Mouse (Mus musculus) left cerebral cortex, postnatal 14 days (tissue): ENCODE measurements around the gene Alkbh6. TPM values are rescaled to one million over a fixed set of nuclear protein-coding genes. Genes with fewer than 3 reads are reported as not detected.
A peak's percentile ranks its signal among the peaks of the same experiment; 100 is the strongest.

Experiments
- DNase-seq, 2 experiments: peaks; one replicate each; pipeline ENCODE4 v3.0.0; 2021 to 2022; ENCODE audit warnings: low spot score in 2 of 2, mixed read lengths in 1 of 2
- intact Hi-C: fragments of 180-260 bp; cut with DNase I; formaldehyde crosslinking; loops from one replicate; pipeline ENCODE4 v1.15.1; 2025
- total RNA-seq, 2 experiments: library from RNA; stranded (reverse); gene quantifications; 2 replicates each; pipeline ENCODE4 v1.2.3; 2021

Gene Alkbh6
- total RNA-seq, 2 experiments from 2014 or later: 53.4 to 55.3 TPM

GRCm38 (mm10) chr7:30322865-30323264, 14.3 kb downstream of the Alkbh6 start:
- DNase-seq: no peak
- intact Hi-C loops: no loop called here

GRCm38 (mm10) chr7:30323795-30324194, 15.3 kb downstream of the Alkbh6 start, which contains the start of gene Sdhaf1:
Sdhaf1 (minus strand) TSS chr7:30323895.
- DNase-seq: no peak
- intact Hi-C loops: no loop called here

- peak; percentile 32 to 77 for DNase-seq
- intact Hi-C loops: no loop called here
Observed at GRCm38 (mm10) chr7:30324300-30324944, 15.9 kb downstream of the Alkbh6 start.

- intact Hi-C loops: no loop called here
- no peak for DNase-seq
Observed at GRCm38 (mm10) chr7:30325364-30325763, 16.8 kb downstream of the Alkbh6 start.

- intact Hi-C loops: no loop called here
- DNase-seq: no peak
Observed at GRCm38 (mm10) chr7:30326427-30326826, 17.9 kb downstream of the Alkbh6 start.

GRCm38 (mm10) chr7:30327140-30327539, 18.6 kb downstream of the Alkbh6 start:
- intact Hi-C loops: no loop called here
- no peak for DNase-seq

- intact Hi-C loops: no loop called here
- DNase-seq: no peak
Observed at GRCm38 (mm10) chr7:30328379-30328778, 19.9 kb downstream of the Alkbh6 start.

- intact Hi-C loops: no loop called here
- peak; percentile 96 to 99 for DNase-seq
Observed at GRCm38 (mm10) chr7:30331887-30332286, 23.4 kb downstream of the Alkbh6 start.

- intact Hi-C loops: no loop called here
Observed at GRCm38 (mm10) chr7:30332622-30333259, 24.2 kb downstream of the Alkbh6 start.

GRCm38 (mm10) chr7:30333436-30333835, 24.9 kb downstream of the Alkbh6 start:
- intact Hi-C loops: no loop called here
- DNase-seq: peak; percentile 87 to 92

More at GRCm38 (mm10) chr7:30332622-30333259, 24.2 kb downstream of the Alkbh6 start:
- no peak for DNase-seq

GRCm38 (mm10) chr7:30334563-30334962, 26.0 kb downstream of the Alkbh6 start:
- no peak for DNase-seq
- intact Hi-C loops: no loop called here

GRCm38 (mm10) chr7:30335688-30336087, 27.2 kb downstream of the Alkbh6 start:
- intact Hi-C loops: loop anchor here (5.0 kb wide), 1 partner anchor 37 kb away; no protein-coding TSS in a partner anchor
- peak in 1 of 2 experiments; percentile 38 for DNase-seq

GRCm38 (mm10) chr7:30336384-30336783, 27.9 kb downstream of the Alkbh6 start:
- peak; percentile 96 to 97 for DNase-seq
- intact Hi-C loops: loop anchor here (5.0 kb wide), 1 partner anchor 36 kb away; no protein-coding TSS in a partner anchor

- no peak for DNase-seq
- intact Hi-C loops: loop anchor here (5.0 kb wide), 1 partner anchor 33 kb away; no protein-coding TSS in a partner anchor
Observed at GRCm38 (mm10) chr7:30339432-30340109, 31.1 kb downstream of the Alkbh6 start.

GRCm38 (mm10) chr7:30346635-30347379, 38.3 kb downstream of the Alkbh6 start:
- intact Hi-C loops: loop anchor here (5.0 kb wide), 1 partner anchor 85 kb away; no protein-coding TSS in a partner anchor
- no peak for DNase-seq

GRCm38 (mm10) chr7:30347828-30348227, 39.3 kb downstream of the Alkbh6 start:
- intact Hi-C loops: loop anchor here (5.0 kb wide), 1 partner anchor 84 kb away; no protein-coding TSS in a partner anchor
- DNase-seq: peak; percentile 82 to 92

- peak; percentile 80 to 89 for DNase-seq
- intact Hi-C loops: no loop called here
Observed at GRCm38 (mm10) chr7:30353279-30353822, 44.8 kb downstream of the Alkbh6 start.

GRCm38 (mm10) chr7:30354059-30354458, 45.5 kb downstream of the Alkbh6 start:
- intact Hi-C loops: no loop called here
- no peak for DNase-seq
